Mouse (Mus musculus) testis, adult 2 months (tissue): ENCODE measurements at regions not wholly inside any gene's neighbourhood (a gene's known extent, or its start where the extent isn't known, plus 50 kb on each side); places are given as distances from the start of the nearest gene placed in this dataset.

ENCODE experiments used
- CTCF ChIP-seq: fragments of 200-500 bp; IDR thresholded peaks from 2 replicates; pipeline ENCODE4 v1.5.1; 2012; ENCODE audit warnings: low read depth, mild to moderate bottlenecking, inconsistent platforms, low read length, moderate library complexity; ENCODE audit not compliant: control insufficient read depth, insufficient read depth, insufficient replicate concordance
- POLR2A ChIP-seq: fragments of 200-500 bp; IDR thresholded peaks from 2 replicates; pipeline ENCODE4 v1.6.1; 2012; ENCODE audit warnings: low read depth, mild to moderate bottlenecking, inconsistent platforms, low read length, moderate library complexity; ENCODE audit not compliant: control insufficient read depth

DNA sequence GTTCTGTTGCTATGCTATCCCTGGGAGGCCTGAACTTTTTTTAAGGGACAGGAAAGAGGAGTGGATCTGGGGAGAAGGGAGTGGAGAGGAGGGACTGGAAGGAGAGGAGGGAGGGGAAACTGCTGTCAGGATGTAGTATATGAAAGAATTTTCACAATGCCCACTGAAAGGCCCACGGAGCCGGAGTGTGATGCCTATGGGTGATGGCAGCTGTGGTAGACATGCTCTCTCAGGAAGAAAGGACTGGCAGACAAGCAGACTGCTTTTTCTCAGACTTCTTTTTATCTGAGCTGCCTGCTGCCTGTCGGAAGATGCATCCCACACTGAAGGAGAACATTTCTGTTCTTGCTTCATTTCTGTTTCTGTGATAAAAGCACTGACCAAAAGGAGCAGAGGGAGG lies 295.7 kb downstream of the Mex3b start:
- TF ChIP-seq CTCF (no peak), POLR2A (no peak)
